Mouse (Mus musculus) MEL (cell line): ENCODE data around the gene Arl15. TPM values are rescaled to one million over a fixed set of nuclear protein-coding genes. Genes with fewer than 3 reads are reported as not detected.

Experiments
- DNase-seq: peaks from one replicate; pipeline ENCODE4 v3.0.0; 2011; ENCODE audit warnings: low read depth, low spot score
- H3K27ac ChIP-seq: 2 replicates; pipeline ENCODE4 v1.5.1; 2012; ENCODE audit warnings: low read depth, mild to moderate bottlenecking, control low read depth, low read length, moderate library complexity; ENCODE audit not compliant: control insufficient read depth
- H3K27me3 ChIP-seq, 2 experiments: fragments of 150-350 bp in 1 of 2; sonication (generic) in 1 of 2; 2 replicates each; pipeline ENCODE4 v1.6.1; 2012; ENCODE audit warnings: low read length in 2 of 2, mild to moderate bottlenecking in 2 of 2, improper control_type of control experiment in 1 of 2, moderate library complexity in 1 of 2; ENCODE audit not compliant: insufficient read depth in 2 of 2, control insufficient read depth in 1 of 2
- H3K36me3 ChIP-seq, 2 experiments: 2 replicates each; pipeline ENCODE4 v1.6.1; 2012 to 2014; ENCODE audit warnings: low read length in 2 of 2, improper control_type of control experiment in 1 of 2, inconsistent platforms in 1 of 2, mild to moderate bottlenecking in 1 of 2; ENCODE audit not compliant: insufficient read depth in 2 of 2, control insufficient read depth in 1 of 2
- H3K4me1 ChIP-seq, 2 experiments: fragments of 150-350 bp in 1 of 2; sonication (generic) in 1 of 2; 2 replicates each; pipeline ENCODE4 v1.6.1; 2012; ENCODE audit warnings: low read length in 2 of 2, improper control_type of control experiment in 1 of 2, mild to moderate bottlenecking in 1 of 2; ENCODE audit not compliant: insufficient read depth in 2 of 2, control insufficient read depth in 1 of 2
- H3K4me3 ChIP-seq, 2 experiments: fragments of 150-350 bp in 1 of 2; sonication (generic) in 1 of 2; 2 replicates each; pipeline ENCODE4 v1.5.1; 2012; ENCODE audit warnings: low read depth in 2 of 2, low read length in 2 of 2, mild to moderate bottlenecking in 2 of 2, moderate library complexity in 2 of 2, control low read depth in 1 of 2, improper control_type of control experiment in 1 of 2; ENCODE audit not compliant: control insufficient read depth in 1 of 2, insufficient read depth in 1 of 2
- H3K79me2 ChIP-seq: 2 replicates; pipeline ENCODE4 v1.6.1; 2012; ENCODE audit warnings: mild to moderate bottlenecking, low read length, moderate library complexity; ENCODE audit not compliant: control insufficient read depth, poor library complexity, insufficient read depth
- H3K9ac ChIP-seq: 2 replicates; pipeline ENCODE4 v1.6.1; 2012; ENCODE audit warnings: low read depth, mild to moderate bottlenecking, control low read depth, low read length, moderate library complexity; ENCODE audit not compliant: control insufficient read depth, poor library complexity, severe bottlenecking
- H3K9me3 ChIP-seq: fragments of 150-350 bp; sonication (generic); replicated peaks from 2 replicates; pipeline ENCODE4 v1.6.1; 2012; ENCODE audit warnings: mild to moderate bottlenecking, low read length, improper control_type of control experiment, moderate library complexity; ENCODE audit not compliant: insufficient read depth
- CHD1 ChIP-seq: IDR thresholded peaks from 2 replicates; pipeline ENCODE4 v1.6.1; 2012; ENCODE audit warnings: low read depth, mild to moderate bottlenecking, inconsistent platforms, low read length, improper control_type of control experiment
- CHD2 ChIP-seq: IDR thresholded peaks from 2 replicates; pipeline ENCODE4 v1.6.1; 2011; ENCODE audit warnings: low read length, improper control_type of control experiment
- E2F4 ChIP-seq: IDR thresholded peaks from 2 replicates; pipeline ENCODE4 v1.6.1; 2011; ENCODE audit warnings: low read depth, low read length, improper control_type of control experiment, borderline replicate concordance
- ELF1 ChIP-seq: IDR thresholded peaks from 2 replicates; pipeline ENCODE4 v1.6.1; 2014; ENCODE audit warnings: low read depth, mild to moderate bottlenecking, inconsistent platforms, low read length, improper control_type of control experiment, moderate library complexity
- HCFC1 ChIP-seq: IDR thresholded peaks from 2 replicates; pipeline ENCODE4 v1.6.1; 2012; ENCODE audit warnings: low read depth, mild to moderate bottlenecking, inconsistent platforms, low read length, improper control_type of control experiment, moderate library complexity
- KAT2A ChIP-seq: conservative IDR thresholded peaks from 2 replicates; pipeline ENCODE4 v1.6.1; 2012; ENCODE audit warnings: low read depth, low read length, improper control_type of control experiment, inconsistent platforms
- MAX ChIP-seq: IDR thresholded peaks from 2 replicates; pipeline ENCODE4 v1.6.1; 2011; ENCODE audit warnings: low read length, improper control_type of control experiment
- MAZ ChIP-seq: IDR thresholded peaks from 2 replicates; pipeline ENCODE4 v1.6.1; 2012; ENCODE audit warnings: low read depth, mild to moderate bottlenecking, inconsistent platforms, low read length, improper control_type of control experiment
- MXI1 ChIP-seq: IDR thresholded peaks from 2 replicates; pipeline ENCODE4 v1.6.1; 2011; ENCODE audit warnings: mild to moderate bottlenecking, low read depth, low read length, improper control_type of control experiment
- MYB ChIP-seq: IDR thresholded peaks from 2 replicates; pipeline ENCODE4 v1.6.1; 2011; ENCODE audit warnings: mild to moderate bottlenecking, low read depth, low read length, improper control_type of control experiment
- MYC ChIP-seq: IDR thresholded peaks from 2 replicates; pipeline ENCODE4 v1.6.1; 2011; ENCODE audit warnings: low read depth, mild to moderate bottlenecking, low read length, improper control_type of control experiment, moderate library complexity
- NELFE ChIP-seq: IDR thresholded peaks from 2 replicates; pipeline ENCODE4 v1.6.1; 2011; ENCODE audit warnings: low read depth, low read length, improper control_type of control experiment
- POLR2A ChIP-seq, 2 experiments: IDR thresholded peaks; 2 replicates each; pipeline ENCODE4 v1.6.1; 2011 to 2012; ENCODE audit warnings: low read length in 2 of 2, mild to moderate bottlenecking in 2 of 2, control low read depth in 1 of 2, improper control_type of control experiment in 1 of 2, low read depth in 1 of 2, moderate library complexity in 1 of 2; ENCODE audit not compliant: control insufficient read depth in 1 of 2, insufficient read depth in 1 of 2, poor library complexity in 1 of 2
- RCOR1 ChIP-seq: IDR thresholded peaks from 2 replicates; pipeline ENCODE4 v1.6.1; 2012; ENCODE audit warnings: low read depth, mild to moderate bottlenecking, inconsistent platforms, low read length, improper control_type of control experiment
- TAL1 ChIP-seq: IDR thresholded peaks from 2 replicates; pipeline ENCODE4 v1.6.1; 2012; ENCODE audit warnings: mild to moderate bottlenecking, inconsistent platforms, low read length, moderate library complexity, mixed read lengths
- USF1 ChIP-seq: IDR thresholded peaks from 2 replicates; pipeline ENCODE4 v1.6.1; 2014; ENCODE audit warnings: low read depth, mild to moderate bottlenecking, inconsistent platforms, low read length, improper control_type of control experiment, moderate library complexity
- ZC3H11A ChIP-seq: IDR thresholded peaks from 2 replicates; pipeline ENCODE4 v1.6.1; 2012; ENCODE audit warnings: low read depth, mild to moderate bottlenecking, inconsistent platforms, low read length, improper control_type of control experiment
- ZKSCAN1 ChIP-seq: IDR thresholded peaks from 2 replicates; pipeline ENCODE4 v1.6.1; 2012; ENCODE audit warnings: low read depth, mild to moderate bottlenecking, inconsistent platforms, low read length, improper control_type of control experiment, moderate library complexity
- ZMIZ1 ChIP-seq: IDR thresholded peaks from 2 replicates; pipeline ENCODE4 v1.6.1; 2012; ENCODE audit warnings: low read depth, mild to moderate bottlenecking, inconsistent platforms, low read length, improper control_type of control experiment, moderate library complexity
- polyA plus RNA-seq, 2 experiments: library from polyadenylated mRNA; stranded (reverse) in 1 of 2; unstranded in 1 of 2; fragments of >175 nt in 1 of 2; fragments of >200 nt in 1 of 2; gene quantifications; 2 replicates each; pipeline versions ENCODE4 v1.2.1 to v1.2.4; 2012; ENCODE audit warnings: low replicate concordance in 2 of 2, low read depth in 1 of 2; ENCODE audit not compliant: insufficient read length in 2 of 2, insufficient read depth in 1 of 2, missing spikeins in 1 of 2
- total RNA-seq: library from RNA; depleted of rRNA; stranded (reverse); fragments of 300-350 nt; gene quantifications from 2 replicates; pipeline ENCODE4 v1.2.3, GENCODE M21; 2012

Arl15 gene
- total and polyA plus RNA-seq, 3 experiments = 3.6 to 5.8 TPM; not detected in 1

DNA sequence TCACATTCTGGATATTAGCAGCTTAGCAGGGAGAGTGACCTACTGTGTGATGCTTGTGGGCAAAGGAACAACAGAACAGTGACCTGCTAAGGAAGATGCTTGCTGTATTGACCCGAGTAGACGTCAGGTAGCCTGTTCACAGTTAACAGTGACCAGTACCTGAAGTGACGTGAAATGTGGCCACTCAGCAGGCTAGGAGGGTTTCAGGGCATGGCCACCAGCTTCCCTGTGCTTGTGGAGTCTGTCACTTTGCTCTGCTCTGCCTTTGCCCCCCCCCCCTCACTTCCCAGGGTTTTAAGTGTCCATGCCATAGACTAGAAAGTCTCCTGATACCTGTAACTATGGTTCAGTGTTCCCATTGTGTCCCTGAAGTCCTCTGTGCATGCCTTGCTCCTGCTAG lies 25.9 kb downstream of the Arl15 start:
- no peak overlapping the region for H3K4me3 ChIP-seq
- peaks cover 10 to 24% of the 10 kb centered on the region in 2 experiments for H3K4me1 ChIP-seq
- DNase-seq = no peak
- H3K27me3 ChIP-seq = no peaks in the 10 kb centered on the region
- H3K36me3 ChIP-seq = peaks cover 0 to 18% of the 10 kb centered on the region in 2 experiments; a peak in 2 of 4 replicates
- no peaks in the 10 kb centered on the region for H3K9me3 ChIP-seq
- H3K79me2 ChIP-seq = peaks cover 5% of the 10 kb centered on the region; the same call in 1 of the 2 replicates
- TF ChIP-seq ZMIZ1 (no peak), RCOR1 (no peak), MYB (no peak), POLR2A (IDR thresholded peaks at IDR 0.05; ENCODE audit: control insufficient read depth in 1 of 2, insufficient read depth in 1 of 2, low read depth in 1 of 2, low read length in 2 of 2, poor library complexity in 1 of 2) (no peak), MXI1 (no peak)
- TF ChIP-seq, all 39 proteins: peak for 0
- no peak overlapping the region for H3K27ac ChIP-seq
- H3K9ac ChIP-seq = no peak overlapping the region

GRCm38 (mm10) chr13:113821891-113822290 lies 27.6 kb downstream of the Arl15 start:
- Histone ChIP-seq H3K4me3 (no peak overlapping the region), H3K27ac (no peak overlapping the region), H3K9ac (no peak overlapping the region), H3K27me3 (no peaks in the 10 kb centered on the region), H3K36me3 (peaks cover 0 to 6% of the 10 kb centered on the region in 2 experiments; a peak in 2 of 4 replicates), H3K4me1 (peaks cover 0 to 10% of the 10 kb centered on the region in 2 experiments; a peak in 2 of 4 replicates), H3K79me2 (0 out of 2 replicates have a peak, but pooled peaks cover 3% of the 10 kb centered on the region), H3K9me3 (no peaks in the 10 kb centered on the region)
- TF ChIP-seq RCOR1 (no peak), MYC (no peak), CHD1 (no peak), KAT2A (no peak), CHD2 (no peak), HCFC1 (no peak), MXI1 (no peak), ZKSCAN1 (no peak), MAZ (no peak), ELF1 (no peak), USF1 (no peak), MYB (no peak), ZC3H11A (no peak), MAX (no peak), TAL1 (no peak)
- no peak for DNase-seq

DNA sequence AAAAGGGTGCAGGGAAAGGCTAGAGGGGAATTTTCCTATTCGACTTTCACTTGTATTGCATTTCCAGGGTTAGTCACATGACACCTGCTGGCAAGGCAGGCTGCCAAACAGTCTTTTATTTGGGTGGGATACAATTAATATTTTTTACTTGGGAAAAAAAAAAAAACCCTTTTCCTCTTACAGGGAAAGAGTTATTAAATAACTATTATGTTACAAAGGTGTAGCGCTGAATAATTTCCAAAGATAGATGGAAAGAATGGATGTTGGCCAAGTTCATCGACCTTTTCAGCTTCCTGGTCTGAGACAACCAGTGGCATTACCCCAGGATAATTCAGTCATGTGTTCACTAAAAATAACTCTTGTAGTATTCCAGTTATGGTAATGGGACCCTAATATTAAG lies 29.7 kb downstream of the Arl15 start:
- no peak overlapping the region for H3K9ac ChIP-seq
- H3K9me3 ChIP-seq = no peaks in the 10 kb centered on the region
- H3K79me2 ChIP-seq = 0 out of 2 replicates have a peak, but pooled peaks cover 1% of the 10 kb centered on the region
- H3K4me1 ChIP-seq = peaks cover 6 to 12% of the 10 kb centered on the region in 2 experiments
- no peak for DNase-seq
- H3K27me3 ChIP-seq = no peaks in the 10 kb centered on the region
- TF ChIP-seq KAT2A (no peak), MYB (no peak), MAX (no peak), E2F4 (no peak), NELFE (no peak), CHD1 (no peak)
- H3K36me3 ChIP-seq = peaks cover 0 to 8% of the 10 kb centered on the region in 2 experiments; a peak in 2 of 4 replicates
- no peak overlapping the region for H3K4me3 ChIP-seq
- no peak overlapping the region for H3K27ac ChIP-seq
